Mouse (Mus musculus) urinary bladder, postnatal 10 days (tissue): ENCODE data around the gene Vmn1r135.
"Not testable (repeated sequence)": the region's sequence is repeated elsewhere in the genome, so short reads cannot be mapped to it uniquely, and the experiment has no call there.

Experiments used
- DNase-seq: peaks from one replicate; pipeline ENCODE4 v3.0.0; 2022; ENCODE audit warnings: low spot score

Gene Vmn1r135

GRCm38 (mm10) chr7:21832051-21832450, at the start of gene Vmn1r135:
Gene Vmn1r135 (plus strand): TSS chr7:21832351.
- DNase-seq = not testable (repeated sequence)

- not testable (repeated sequence) for DNase-seq
Observed at GRCm38 (mm10) chr7:21796628-21797027, 35.5 kb upstream of the Vmn1r135 start, which contains the start of gene Gm4177. Gene Gm4177 (minus strand): TSS chr7:21796728.

- DNase-seq = not testable (repeated sequence)
Observed at GRCm38 (mm10) chr7:21844167-21844566, 12.0 kb downstream of the Vmn1r135 start, which contains the start of gene Gm5725. Gene Gm5725 (minus strand): TSS chr7:21844267.
